Mouse (Mus musculus): ENCODE measurements around the gene Tchh.

- TF ChIP-seq CTCF (IDR thresholded peaks at IDR 0.05) (no peak), EP300 (IDR thresholded peaks at IDR 0.05; ENCODE audit: insufficient read depth, low read depth, low read length) (no peak)
These were observed 25.0 kb downstream of the Tchh start for GRCm38 (mm10) chr3:93467130-93467529.
